Mouse (Mus musculus) spleen, adult 2 months (tissue): Measurements from ENCODE around the gene Mfap1a.

Experiments used
- CTCF ChIP-seq: fragments of 200-500 bp; IDR thresholded peaks from 2 replicates; pipeline ENCODE4 v1.5.1; 2011; ENCODE audit warnings: mild to moderate bottlenecking, inconsistent platforms; ENCODE audit not compliant: insufficient read depth, insufficient read length, insufficient replicate concordance; ENCODE audit errors: extremely low read depth
- POLR2A ChIP-seq: fragments of 200-500 bp; IDR thresholded peaks from 2 replicates; pipeline ENCODE4 v1.6.1; 2011; ENCODE audit warnings: low read depth, low read length, inconsistent platforms

DNA sequence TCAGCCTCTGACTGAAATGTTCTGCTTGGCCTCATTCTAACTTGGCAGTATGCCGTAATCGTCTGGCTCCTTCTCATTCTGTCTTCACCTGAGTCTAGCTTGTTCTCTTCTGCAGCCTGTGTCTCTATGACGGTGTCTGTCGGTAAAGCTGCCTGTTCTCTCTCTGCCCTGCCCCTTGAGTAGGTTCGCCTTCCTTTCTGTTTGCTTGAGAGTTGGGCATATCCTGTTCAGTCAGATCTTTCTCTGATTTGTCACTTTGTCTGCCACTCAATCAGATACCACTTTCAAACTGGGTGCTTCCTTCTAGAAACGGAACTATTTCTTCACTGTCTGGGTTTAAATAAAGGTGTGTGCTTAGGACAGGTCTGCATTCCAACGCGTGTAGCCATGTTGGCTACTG, 4.9 kb upstream of the Mfap1a start:
- TF ChIP-seq POLR2A (no peak), CTCF (no peak)
